Mouse (Mus musculus): ENCODE data around the gene Sike1.
A peak's percentile ranks its signal among the peaks of the same experiment; 100 is the strongest.

Gene Sike1

GRCm38 (mm10) chr3:102995605-102996321 lies at the start of gene Sike1:
TSS of gene Sike1 (plus strand) at chr3:102995708.
- peak; percentile 95 for DNase-seq (ENCODE audit: low read depth, low spot score)

GRCm38 (mm10) chr3:102946312-102946711 lies 49.2 kb upstream of the Sike1 start:
- no peak for DNase-seq (ENCODE audit: low read depth, low spot score)

- DNase-seq (ENCODE audit: low read depth, low spot score), result no peak
Observed at GRCm38 (mm10) chr3:102946861-102947260, 48.6 kb upstream of the Sike1 start.

- no peak for DNase-seq (ENCODE audit: low read depth, low spot score)
Observed at GRCm38 (mm10) chr3:102954476-102954875, 41.0 kb upstream of the Sike1 start.

- DNase-seq (ENCODE audit: low read depth, low spot score), result no peak
Observed at GRCm38 (mm10) chr3:102955143-102955542, 40.4 kb upstream of the Sike1 start.

- DNase-seq (ENCODE audit: low read depth, low spot score), result no peak
Observed at GRCm38 (mm10) chr3:102955596-102955995, 39.9 kb upstream of the Sike1 start.

GRCm38 (mm10) chr3:102964033-102964432 lies 31.5 kb upstream of the Sike1 start, which contains the start of gene Nr1h5:
TSS of gene Nr1h5 (minus strand) at chr3:102964133.
- no peak for DNase-seq (ENCODE audit: low read depth, low spot score)

- DNase-seq (ENCODE audit: low read depth, low spot score), result no peak
Observed at GRCm38 (mm10) chr3:102970067-102970466, 25.4 kb upstream of the Sike1 start.

- no peak for DNase-seq (ENCODE audit: low read depth, low spot score)
Observed at GRCm38 (mm10) chr3:102970508-102970907, 25.0 kb upstream of the Sike1 start.

- DNase-seq (ENCODE audit: low read depth, low spot score), result no peak
Observed at GRCm38 (mm10) chr3:102976906-102977305, 18.6 kb upstream of the Sike1 start.

- DNase-seq (ENCODE audit: low read depth, low spot score), result peak; percentile 53
Observed at GRCm38 (mm10) chr3:102979550-102980348, 15.8 kb upstream of the Sike1 start.

- no peak for DNase-seq (ENCODE audit: low read depth, low spot score)
Observed at GRCm38 (mm10) chr3:102980349-102980736, 15.2 kb upstream of the Sike1 start.

- peak; percentile 64 for DNase-seq (ENCODE audit: low read depth, low spot score)
Observed at GRCm38 (mm10) chr3:102991041-102991440, 4.5 kb upstream of the Sike1 start.

- DNase-seq (ENCODE audit: low read depth, low spot score), result peak; percentile 70
Observed at GRCm38 (mm10) chr3:102992936-102993335, 2.6 kb upstream of the Sike1 start.

- DNase-seq (ENCODE audit: low read depth, low spot score), result no peak
Observed at GRCm38 (mm10) chr3:102995233-102995604, 289 bp upstream of the Sike1 start.

- DNase-seq (ENCODE audit: low read depth, low spot score), result no peak
Observed at GRCm38 (mm10) chr3:102997036-102997435, 1.5 kb downstream of the Sike1 start.

- no peak for DNase-seq (ENCODE audit: low read depth, low spot score)
Observed at GRCm38 (mm10) chr3:102997591-102997990, 2.1 kb downstream of the Sike1 start.

GRCm38 (mm10) chr3:103001595-103001994 lies 6.1 kb downstream of the Sike1 start:
- no peak for DNase-seq (ENCODE audit: low read depth, low spot score)

- DNase-seq (ENCODE audit: low read depth, low spot score), result no peak
Observed at GRCm38 (mm10) chr3:103017350-103017749, 21.8 kb downstream of the Sike1 start.

GRCm38 (mm10) chr3:103019462-103019861 lies 24.0 kb downstream of the Sike1 start:
- no peak for DNase-seq (ENCODE audit: low read depth, low spot score)

GRCm38 (mm10) chr3:103020249-103020942 lies 24.9 kb downstream of the Sike1 start, which contains the start of gene Csde1:
TSS of gene Csde1 (plus strand) at chr3:103020426.
- peak; percentile 99 for DNase-seq (ENCODE audit: low read depth, low spot score)

Data from ES-CJ7 (cell line).